Mouse (Mus musculus): ENCODE data around the gene Ptprt. TPM values are rescaled to one million over a fixed set of nuclear protein-coding genes. Genes with fewer than 3 reads are reported as not detected.

Gene Ptprt
- total RNA-seq, 2 experiments from 2014 or later = 94.2 to 103 TPM

GRCm38 (mm10) chr2:161634084-161634483 is 1026.9 kb downstream of the Ptprt start:
- intact Hi-C loops (cut with DNase I) = no loop called here
- DNase-seq (ENCODE audit: low spot score in 2 of 2) = no peak

- DNase-seq (ENCODE audit: low spot score in 2 of 2) = no peak
- intact Hi-C loops (cut with DNase I) = no loop called here
These were observed 1035.1 kb downstream of the Ptprt start for GRCm38 (mm10) chr2:161625896-161626295.

- intact Hi-C loops (cut with DNase I) = no loop called here
- DNase-seq (ENCODE audit: low spot score in 2 of 2) = no peak
These were observed 1052.5 kb downstream of the Ptprt start for GRCm38 (mm10) chr2:161608401-161608800.

GRCm38 (mm10) chr2:161607372-161607771 is 1053.6 kb downstream of the Ptprt start:
- DNase-seq (ENCODE audit: low spot score in 2 of 2) = no peak
- intact Hi-C loops (cut with DNase I) = no loop called here

- no peak for DNase-seq (ENCODE audit: low spot score in 2 of 2)
- intact Hi-C loops (cut with DNase I) = no loop called here
These were observed 1060.6 kb downstream of the Ptprt start for GRCm38 (mm10) chr2:161600206-161600808.

- intact Hi-C loops (cut with DNase I) = no loop called here
These were observed 1067.4 kb downstream of the Ptprt start for GRCm38 (mm10) chr2:161593391-161594152.

GRCm38 (mm10) chr2:161574401-161574800 is 1086.5 kb downstream of the Ptprt start:
- no peak for DNase-seq (ENCODE audit: low spot score in 2 of 2)
- intact Hi-C loops (cut with DNase I) = no loop called here

More at GRCm38 (mm10) chr2:161593391-161594152, 1067.4 kb downstream of the Ptprt start:
- no peak for DNase-seq (ENCODE audit: low spot score in 2 of 2)

GRCm38 (mm10) chr2:161572201-161572600 is 1088.7 kb downstream of the Ptprt start:
- intact Hi-C loops (cut with DNase I) = no loop called here
- no peak for DNase-seq (ENCODE audit: low spot score in 2 of 2)

GRCm38 (mm10) chr2:161570236-161570995 is 1090.5 kb downstream of the Ptprt start:
- peak; percentile 35 to 77 for DNase-seq (ENCODE audit: low spot score in 2 of 2)
- intact Hi-C loops (cut with DNase I) = no loop called here

GRCm38 (mm10) chr2:161561502-161561901 is 1099.4 kb downstream of the Ptprt start:
- intact Hi-C loops (cut with DNase I) = no loop called here
- peak; percentile 21 to 79 for DNase-seq (ENCODE audit: low spot score in 2 of 2)

- no peak for DNase-seq (ENCODE audit: low spot score in 2 of 2)
- intact Hi-C loops (cut with DNase I) = no loop called here
These were observed 1103.1 kb downstream of the Ptprt start for GRCm38 (mm10) chr2:161557874-161558273.

- DNase-seq (ENCODE audit: low spot score in 2 of 2) = no peak
- intact Hi-C loops (cut with DNase I) = no loop called here
These were observed 1107.3 kb downstream of the Ptprt start for GRCm38 (mm10) chr2:161553651-161554050.

- intact Hi-C loops (cut with DNase I) = no loop called here
These were observed 1108.9 kb downstream of the Ptprt start for GRCm38 (mm10) chr2:161552011-161552410.

GRCm38 (mm10) chr2:161549577-161549976 is 1111.4 kb downstream of the Ptprt start:
- DNase-seq (ENCODE audit: low spot score in 2 of 2) = no peak
- intact Hi-C loops (cut with DNase I) = no loop called here

More at GRCm38 (mm10) chr2:161552011-161552410, 1108.9 kb downstream of the Ptprt start:
- DNase-seq (ENCODE audit: low spot score in 2 of 2) = no peak

- intact Hi-C loops (cut with DNase I) = no loop called here
- DNase-seq (ENCODE audit: low spot score in 2 of 2) = no peak
These were observed 1113.6 kb downstream of the Ptprt start for GRCm38 (mm10) chr2:161547318-161547717.

GRCm38 (mm10) chr2:161545406-161545805 is 1115.5 kb downstream of the Ptprt start:
- DNase-seq (ENCODE audit: low spot score in 2 of 2) = no peak
- intact Hi-C loops (cut with DNase I) = no loop called here

GRCm38 (mm10) chr2:161534151-161534550 is 1126.8 kb downstream of the Ptprt start:
- DNase-seq (ENCODE audit: low spot score in 2 of 2) = peak in 1 of 2 experiments; percentile 21
- intact Hi-C loops (cut with DNase I) = no loop called here

- intact Hi-C loops (cut with DNase I) = loop anchor here (2.0 kb wide), 1 partner anchor 70 kb away; no protein-coding TSS in a partner anchor
- DNase-seq (ENCODE audit: low spot score in 2 of 2) = no peak
These were observed 1133.8 kb downstream of the Ptprt start for GRCm38 (mm10) chr2:161527192-161527591.

- DNase-seq (ENCODE audit: low spot score in 2 of 2) = no peak
- intact Hi-C loops (cut with DNase I) = no loop called here
These were observed 1141.3 kb downstream of the Ptprt start for GRCm38 (mm10) chr2:161519671-161520070.

- peak; percentile 51 to 65 for DNase-seq (ENCODE audit: low spot score in 2 of 2)
- intact Hi-C loops (cut with DNase I) = no loop called here
These were observed 1144.0 kb downstream of the Ptprt start for GRCm38 (mm10) chr2:161516921-161517320.
